Mouse (Mus musculus) spleen, adult 2 months (tissue): ENCODE measurements around the gene Zfp954. TPM values are rescaled to one million over a fixed set of nuclear protein-coding genes. Genes with fewer than 3 reads are reported as not detected.

Experiments
- DNase-seq, 2 experiments: peaks; one replicate each; pipeline versions ENCODE4 v3.0.0 to v3.0.0-alpha.2; 2012 to 2021; ENCODE audit warnings: low spot score in 2 of 2, low read depth in 1 of 2
- H3K27ac ChIP-seq: fragments of 200-500 bp; 2 replicates; pipeline ENCODE4 v1.5.1; 2012; ENCODE audit warnings: low read length, inconsistent platforms; ENCODE audit not compliant: insufficient read depth
- H3K27me3 ChIP-seq: fragments of 200-500 bp; 2 replicates; pipeline ENCODE4 v1.6.1; 2012; ENCODE audit warnings: mild to moderate bottlenecking, moderate library complexity, low read length, inconsistent platforms; ENCODE audit not compliant: control insufficient read depth, insufficient read depth
- H3K36me3 ChIP-seq: fragments of 200-500 bp; 2 replicates; pipeline ENCODE4 v1.6.1; 2012; ENCODE audit warnings: mild to moderate bottlenecking, low read length, inconsistent platforms; ENCODE audit not compliant: control insufficient read depth, insufficient read depth
- H3K4me1 ChIP-seq: fragments of 200-500 bp; 2 replicates; pipeline ENCODE4 v1.6.1; 2011; ENCODE audit warnings: inconsistent platforms; ENCODE audit not compliant: control insufficient read depth, insufficient read depth, insufficient read length
- H3K4me3 ChIP-seq: fragments of 200-500 bp; 2 replicates; pipeline ENCODE4 v1.5.1; 2011; ENCODE audit warnings: mild to moderate bottlenecking, inconsistent platforms; ENCODE audit not compliant: insufficient read depth, insufficient read length; ENCODE audit errors: extremely low read depth
- CTCF ChIP-seq: fragments of 200-500 bp; IDR thresholded peaks from 2 replicates; pipeline ENCODE4 v1.5.1; 2011; ENCODE audit warnings: mild to moderate bottlenecking, inconsistent platforms; ENCODE audit not compliant: insufficient read depth, insufficient read length, insufficient replicate concordance; ENCODE audit errors: extremely low read depth
- POLR2A ChIP-seq: fragments of 200-500 bp; IDR thresholded peaks from 2 replicates; pipeline ENCODE4 v1.6.1; 2011; ENCODE audit warnings: low read depth, low read length, inconsistent platforms
- WGBS: fragments of 180-500 bp; shearing (Covaris S2); methylation state at CpG from one replicate; pipeline ENCODE4 v1.1.7; 2018; 5-methylcytosine and 5-hydroxymethylcytosine counted together
- polyA plus RNA-seq: library from polyadenylated mRNA; depleted of rRNA; stranded (reverse); fragments of >200 nt; gene quantifications from 2 replicates; pipeline ENCODE4 v1.2.3, GENCODE M21; 2012; rRNA removed

The Zfp954 gene
- polyA plus RNA-seq, 1 experiment: 6.8 TPM

DNA sequence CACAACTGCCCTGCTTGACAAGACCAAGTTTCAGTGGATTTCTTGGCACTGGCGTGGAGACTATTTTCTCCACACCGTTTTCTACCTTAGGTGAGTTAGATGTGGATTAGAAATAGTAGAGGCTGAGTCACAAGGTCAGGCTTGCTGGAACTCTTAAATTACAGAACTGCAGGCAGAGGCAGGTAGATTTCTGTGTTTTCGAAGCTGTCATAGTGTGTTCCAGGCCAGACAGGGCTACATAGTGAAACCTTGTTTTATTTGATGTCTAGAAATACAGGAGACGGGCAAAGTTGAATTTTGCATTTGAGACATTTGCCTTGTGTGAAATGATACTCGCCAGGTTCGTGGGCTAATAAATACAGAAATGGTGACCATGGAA, 303 bp upstream of the Zfp954 start:
- WGBS: 52% methylated on average over 6 of the region's 6 CpGs

DNA sequence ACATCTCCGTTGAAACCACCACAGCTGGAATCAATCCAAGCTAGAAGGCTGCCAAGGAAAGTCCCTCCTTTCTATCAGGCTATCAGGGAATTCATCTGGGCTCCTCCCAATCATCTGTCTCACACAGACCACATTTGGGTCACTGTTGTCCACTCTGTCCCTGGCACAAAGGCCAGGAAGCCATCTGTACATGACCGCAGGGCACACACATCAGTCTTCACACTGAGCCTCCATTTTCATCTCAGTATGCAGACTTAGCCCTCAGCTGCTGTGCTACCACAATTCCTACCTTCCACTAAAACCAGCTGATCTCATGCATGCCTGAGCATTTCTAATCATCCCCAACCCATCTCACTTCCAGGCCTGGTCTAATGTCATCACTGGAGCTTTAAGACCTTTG, 2.8 kb downstream of the Zfp954 start:
- no peaks in the 10 kb centered on the region for H3K27me3 ChIP-seq
- 89% methylated on average over 2 of the region's 2 CpGs for WGBS
- H3K36me3 ChIP-seq: peaks cover 20% of the 10 kb centered on the region
- H3K27ac ChIP-seq: no peak overlapping the region
- no peak overlapping the region for H3K4me3 ChIP-seq
- TF ChIP-seq POLR2A: no peak
- no peak for TF ChIP-seq CTCF
- peaks cover 2% of the 10 kb centered on the region; the same call in 1 of the 2 replicates for H3K4me1 ChIP-seq
- DNase-seq: no peak

More for the DNA sequence above, 303 bp upstream of the Zfp954 start:
- Histone ChIP-seq H3K27ac (no peak overlapping the region), H3K36me3 (no peaks in the 10 kb centered on the region; the same call in 1 of the 2 replicates), H3K4me3 (no peak overlapping the region), H3K4me1 (peaks cover 2% of the 10 kb centered on the region; the same call in 1 of the 2 replicates), H3K27me3 (no peaks in the 10 kb centered on the region)
- TF ChIP-seq CTCF: no peak
- no peak for TF ChIP-seq POLR2A
- no peak for DNase-seq

DNA sequence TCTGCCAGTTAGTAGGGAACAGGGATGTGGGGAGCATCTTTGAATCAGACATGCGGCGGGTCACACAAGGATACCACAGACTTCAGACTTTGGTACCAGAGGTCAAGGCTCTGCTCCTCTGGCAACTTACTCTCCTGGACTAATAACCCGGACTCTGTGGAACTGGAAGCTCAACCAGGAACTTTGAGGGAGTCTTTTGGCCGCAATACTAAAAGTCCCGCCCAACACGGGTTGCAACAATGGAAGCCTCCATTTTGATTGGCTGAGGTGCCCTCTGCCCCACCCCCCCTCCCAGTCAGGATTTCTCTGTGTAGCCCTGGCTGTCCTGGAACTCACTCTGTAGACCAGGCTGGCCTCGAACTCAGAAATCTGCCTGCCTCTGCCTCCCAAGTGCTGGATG, 12.8 kb downstream of the Zfp954 start:
- no peak overlapping the region for H3K27ac ChIP-seq
- peaks cover under 1% of the 10 kb centered on the region; the same call in 1 of the 2 replicates for H3K36me3 ChIP-seq
- no peaks in the 10 kb centered on the region for H3K27me3 ChIP-seq
- no peaks in the 10 kb centered on the region for H3K4me1 ChIP-seq
- TF ChIP-seq POLR2A (no peak), CTCF (no peak)
- DNase-seq: no peak
- no peak overlapping the region for H3K4me3 ChIP-seq
- WGBS: 91% methylated on average over 7 of the region's 7 CpGs

Other genes with a start within 250 kb of the Zfp954 start
- not detected in 2 replicates for gene Aurkc, start 126.2 kb downstream of the Zfp954 start, polyA plus RNA-seq
- gene Zfp773, start 15.3 kb upstream of the Zfp954 start, polyA plus RNA-seq: 0.25 and 0.32 TPM in 2 replicates
- gene Zfp418, start 49.8 kb upstream of the Zfp954 start, polyA plus RNA-seq: 0.43 and 0.53 TPM in 2 replicates
- gene Zfp772, start 88.5 kb upstream of the Zfp954 start, polyA plus RNA-seq: 0.46 and 0.50 TPM in 2 replicates
- gene Vmn2r29, start 125.8 kb upstream of the Zfp954 start, polyA plus RNA-seq: not detected in 2 replicates
- gene Gm45844, start 156.8 kb upstream of the Zfp954 start, polyA plus RNA-seq: 0.08 and 0.13 TPM in 2 replicates
- 16.3 and 17.2 TPM in 2 replicates for gene Clcn4, start 179.4 kb upstream of the Zfp954 start, polyA plus RNA-seq
- not detected in 2 replicates for gene Vmn2r30, start 216.1 kb upstream of the Zfp954 start, polyA plus RNA-seq